Mouse (Mus musculus) retina, postnatal 7 days (tissue): ENCODE results near the gene Omp.
A peak's percentile ranks its signal among the peaks of the same experiment; 100 is the strongest.

ENCODE experiments used
- DNase-seq: peaks from one replicate; pipeline ENCODE4 v3.0.0-alpha.2; 2012; ENCODE audit warnings: low read depth, low spot score

Omp gene

DNA sequence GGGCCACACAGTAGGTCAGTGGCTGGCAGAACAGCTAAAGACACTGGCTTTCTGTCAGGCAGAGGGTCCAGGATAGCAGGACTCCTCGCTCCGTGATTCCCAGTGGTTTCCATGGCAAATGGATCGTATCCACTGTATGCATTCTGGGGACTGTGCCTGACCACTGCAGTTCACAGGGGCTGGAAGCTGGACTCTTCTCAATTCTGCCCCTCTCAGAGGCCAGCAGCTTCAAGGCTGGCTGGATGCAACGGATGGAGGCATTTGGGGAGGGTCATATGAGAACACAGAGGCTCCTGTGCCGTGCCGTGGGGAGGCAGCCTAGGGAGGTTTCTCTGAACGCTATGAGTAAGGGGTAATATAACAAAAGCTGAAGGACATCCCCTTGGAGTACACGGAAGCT, 3.1 kb downstream of the Omp start:
- DNase-seq: no peak

DNA sequence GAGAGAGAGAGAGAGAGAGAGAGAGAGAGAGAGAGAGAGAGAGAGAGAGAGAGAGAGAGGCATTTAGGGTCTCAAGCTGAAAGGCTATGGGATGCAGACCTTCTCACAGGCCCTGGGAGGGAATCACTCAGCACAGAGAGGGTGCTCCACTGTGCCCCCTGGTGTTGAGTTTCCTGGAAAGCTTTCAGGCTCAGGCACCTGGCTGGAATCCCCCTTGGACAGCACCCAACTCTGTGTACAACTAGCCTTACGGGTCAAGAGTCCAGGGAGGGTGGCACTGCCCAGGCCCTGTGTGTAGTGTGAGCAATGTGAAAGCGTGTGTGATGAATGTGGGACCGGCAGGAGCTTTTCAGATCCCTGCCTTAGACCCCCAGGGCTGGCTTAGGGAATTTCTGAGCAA, 4.1 kb downstream of the Omp start:
- DNase-seq: peak; percentile 32

DNA sequence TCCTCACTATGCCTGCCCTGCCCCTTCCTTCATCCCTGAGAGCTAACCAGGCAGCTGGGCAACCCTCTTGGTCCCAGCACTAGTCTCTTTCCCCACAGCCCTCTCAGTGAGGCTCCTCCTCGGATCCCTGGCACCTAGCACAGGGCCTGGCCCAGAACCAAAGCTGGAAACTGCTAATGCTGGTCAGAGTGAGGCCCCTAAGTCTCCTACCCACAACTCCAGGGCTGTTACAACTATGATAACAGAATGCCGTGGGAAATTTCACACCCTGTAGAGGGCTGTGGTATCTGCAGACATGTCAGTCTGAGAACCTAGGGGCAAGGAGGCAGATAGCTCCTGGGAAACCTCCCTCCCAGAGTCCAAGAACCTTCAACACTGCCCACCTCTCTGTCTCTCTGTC, 4.7 kb downstream of the Omp start:
- no peak for DNase-seq

DNA sequence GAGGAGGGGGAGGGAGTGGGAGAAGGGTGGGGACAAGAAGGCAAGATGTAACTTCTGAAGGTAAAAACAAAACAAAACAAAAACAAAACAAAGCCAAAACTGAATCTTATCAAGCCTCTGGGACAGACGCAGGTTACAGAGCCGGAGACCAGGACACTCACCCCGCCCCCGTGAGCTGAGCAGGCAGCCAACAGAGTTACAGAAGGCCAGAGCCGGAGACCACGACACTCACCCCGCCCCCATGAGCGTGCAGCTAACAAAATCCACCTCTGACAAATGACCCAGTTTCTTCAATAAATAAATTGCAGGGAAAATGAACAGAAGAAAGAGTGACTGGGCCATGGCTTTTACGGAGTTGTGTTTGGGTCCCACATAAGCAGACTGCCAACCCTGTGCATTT, 6.1 kb downstream of the Omp start:
- no peak for DNase-seq

DNA sequence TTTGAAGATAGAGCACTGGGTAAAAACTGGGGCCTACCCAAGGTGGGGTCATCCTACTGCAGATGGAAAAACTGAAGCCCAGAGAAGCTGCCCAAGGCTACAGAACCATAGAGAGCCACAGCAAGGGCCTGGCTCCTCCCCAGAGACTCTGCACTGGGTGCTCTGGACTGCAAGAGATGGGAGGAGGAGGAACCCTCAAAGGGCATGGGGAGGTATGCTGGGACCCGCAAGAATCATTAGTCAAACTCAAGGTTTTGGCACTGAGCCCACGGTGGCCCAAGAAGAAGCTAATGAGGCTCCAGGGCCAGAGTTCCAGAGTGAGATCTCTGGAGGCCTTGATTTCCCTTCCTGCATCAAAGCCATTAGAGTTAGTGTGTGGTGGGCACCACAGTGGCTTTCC, 7.3 kb downstream of the Omp start:
- DNase-seq: no peak

DNA sequence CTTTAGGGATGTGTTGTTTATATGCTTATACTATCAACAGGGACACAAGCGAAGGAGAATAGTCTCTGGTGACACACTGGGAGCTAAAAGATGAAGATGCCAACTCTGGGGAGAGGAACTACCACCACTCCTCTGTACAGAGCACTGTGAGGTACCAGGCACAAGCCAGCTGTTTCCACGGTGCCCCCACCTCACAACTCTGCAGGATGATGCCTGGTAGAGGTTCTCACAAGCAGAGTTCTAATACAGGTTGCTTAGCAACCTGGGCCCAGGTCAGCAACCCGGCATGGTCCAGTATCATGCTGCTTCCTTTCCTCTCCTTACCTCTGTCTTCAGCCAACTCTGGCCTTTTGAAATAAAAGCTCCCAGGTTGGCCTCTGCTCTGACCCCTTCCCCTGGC, 7.7 kb downstream of the Omp start:
- DNase-seq: no peak

DNA sequence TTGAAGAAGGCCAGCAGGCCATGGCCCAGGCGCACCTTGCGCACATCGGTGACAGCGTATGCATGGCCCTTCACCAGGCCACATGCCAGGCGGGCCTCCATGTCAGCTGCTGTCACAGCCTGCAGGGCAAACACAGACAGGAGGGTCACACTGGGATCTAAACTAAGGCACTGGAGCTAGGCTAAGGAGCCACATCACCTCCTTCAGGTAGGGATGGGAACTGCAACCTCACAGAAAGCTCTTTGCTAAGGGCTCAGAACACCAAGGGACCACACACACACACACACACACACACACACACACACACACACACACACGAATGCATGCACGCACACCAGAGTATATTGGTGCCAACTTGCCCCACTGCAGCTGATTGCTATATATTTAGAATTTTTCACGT, 13.6 kb downstream of the Omp start:
- no peak for DNase-seq

DNA sequence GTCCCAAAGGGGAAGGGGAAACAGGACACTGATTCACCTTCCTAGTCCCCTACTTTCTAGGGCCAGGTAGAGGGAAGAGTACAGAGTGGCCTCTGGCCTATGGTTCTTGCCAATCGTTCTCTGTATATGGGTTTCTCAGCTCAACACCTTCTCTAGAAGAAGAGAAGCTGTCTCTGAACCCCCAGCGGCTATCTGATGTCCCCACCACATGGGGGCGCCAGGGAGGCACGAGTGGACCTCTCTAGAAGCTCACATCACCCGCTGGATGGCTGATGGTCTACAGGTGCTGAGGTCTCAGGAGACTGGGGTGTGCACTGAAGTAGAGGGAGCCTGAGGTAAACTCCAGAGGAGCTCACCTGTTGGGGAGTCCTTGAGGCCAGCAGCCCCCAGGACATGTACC, 19.8 kb downstream of the Omp start:
- no peak for DNase-seq

DNA sequence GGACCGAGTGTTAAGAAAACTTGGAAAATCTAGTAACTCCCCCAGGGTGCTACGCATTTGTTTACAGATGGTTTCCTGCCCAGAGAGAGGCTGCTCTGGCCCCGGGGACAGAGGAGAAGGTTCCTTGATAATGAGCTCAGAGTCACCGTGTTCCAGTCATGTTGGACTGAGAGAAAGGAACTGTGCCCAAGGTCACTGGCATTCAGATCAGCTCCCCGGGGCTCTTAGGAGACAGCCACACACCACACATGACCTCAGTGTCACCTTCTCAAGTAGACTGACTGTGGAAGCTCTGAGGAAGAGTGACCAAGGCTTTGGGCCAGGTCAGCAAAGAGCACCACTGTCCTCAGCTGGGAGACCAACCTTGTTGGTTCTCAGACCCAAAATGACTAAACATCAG, 20.6 kb downstream of the Omp start:
- no peak for DNase-seq

DNA sequence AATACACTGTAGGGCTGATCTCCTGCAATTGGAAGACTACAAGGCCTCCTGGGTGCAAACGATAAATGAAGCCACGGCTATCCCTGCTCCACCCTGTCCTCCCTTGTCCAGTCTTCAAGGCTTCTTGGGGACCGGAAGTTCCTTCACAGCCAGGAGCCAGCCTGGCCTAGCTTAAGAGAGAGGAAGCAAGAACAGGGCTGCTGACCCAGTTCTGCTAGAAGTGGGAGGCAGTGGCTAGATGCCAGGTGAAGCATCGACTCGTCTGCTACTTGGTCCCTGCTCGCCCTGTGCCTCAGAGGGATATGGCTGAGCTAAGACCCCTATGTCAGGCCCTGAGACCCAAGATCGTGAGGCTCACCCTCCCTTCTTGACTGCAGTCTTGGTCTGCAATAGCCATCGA, 23.6 kb downstream of the Omp start:
- DNase-seq: no peak

DNA sequence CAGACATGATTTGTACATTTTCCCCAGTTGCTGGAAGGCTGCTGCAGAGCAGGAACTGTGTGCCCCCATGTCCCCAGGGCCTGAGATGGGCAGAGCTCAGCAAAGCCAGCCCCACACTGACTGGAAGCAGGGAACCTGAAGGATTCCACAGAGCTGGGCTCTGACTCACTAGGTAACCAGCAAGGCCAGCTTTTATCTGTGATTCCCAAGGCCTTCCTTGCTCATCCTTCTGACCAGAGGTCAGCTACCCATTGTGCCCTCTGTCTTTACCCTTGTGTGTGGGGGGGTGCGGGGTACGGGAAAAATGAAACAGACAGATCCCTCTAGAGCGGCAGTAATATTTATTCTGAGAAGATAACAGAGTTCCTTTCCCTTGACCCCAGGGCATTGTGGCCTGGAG, 24.1 kb downstream of the Omp start:
- no peak for DNase-seq

DNA sequence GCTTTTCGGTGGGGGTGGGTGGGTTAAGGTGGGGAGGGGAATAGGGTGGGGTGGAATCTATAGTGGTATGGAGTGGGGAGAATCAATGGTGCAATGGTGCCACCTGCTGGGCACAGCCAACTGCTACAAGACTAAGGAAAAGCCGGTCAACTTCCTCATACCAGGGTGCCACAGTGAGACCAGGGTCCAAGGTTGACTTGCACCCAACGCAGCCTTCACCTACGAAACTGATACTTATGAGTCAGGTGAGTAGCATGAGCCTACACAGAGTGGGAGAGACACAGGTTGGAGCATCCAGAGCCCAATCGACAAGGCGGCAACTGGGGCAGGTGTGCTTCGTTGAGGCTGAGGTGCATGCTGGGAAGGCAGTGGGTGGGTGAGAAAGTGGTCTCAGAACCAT, 25.0 kb downstream of the Omp start:
- peak; percentile 64 for DNase-seq

DNA sequence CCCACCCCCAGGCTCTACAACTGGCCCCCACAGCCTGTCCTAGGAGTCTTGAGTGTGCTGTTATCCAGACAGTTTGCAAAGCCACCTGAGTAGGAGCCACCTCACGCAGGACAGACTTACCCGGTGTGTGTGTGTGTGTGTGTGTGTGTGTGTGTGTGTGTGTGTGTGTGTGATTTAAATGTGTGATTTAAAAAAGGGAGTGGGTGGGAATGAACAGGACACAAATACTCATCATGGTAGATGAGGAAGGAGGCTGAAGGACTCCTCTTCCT, 25.4 kb downstream of the Omp start:
- no peak for DNase-seq

DNA sequence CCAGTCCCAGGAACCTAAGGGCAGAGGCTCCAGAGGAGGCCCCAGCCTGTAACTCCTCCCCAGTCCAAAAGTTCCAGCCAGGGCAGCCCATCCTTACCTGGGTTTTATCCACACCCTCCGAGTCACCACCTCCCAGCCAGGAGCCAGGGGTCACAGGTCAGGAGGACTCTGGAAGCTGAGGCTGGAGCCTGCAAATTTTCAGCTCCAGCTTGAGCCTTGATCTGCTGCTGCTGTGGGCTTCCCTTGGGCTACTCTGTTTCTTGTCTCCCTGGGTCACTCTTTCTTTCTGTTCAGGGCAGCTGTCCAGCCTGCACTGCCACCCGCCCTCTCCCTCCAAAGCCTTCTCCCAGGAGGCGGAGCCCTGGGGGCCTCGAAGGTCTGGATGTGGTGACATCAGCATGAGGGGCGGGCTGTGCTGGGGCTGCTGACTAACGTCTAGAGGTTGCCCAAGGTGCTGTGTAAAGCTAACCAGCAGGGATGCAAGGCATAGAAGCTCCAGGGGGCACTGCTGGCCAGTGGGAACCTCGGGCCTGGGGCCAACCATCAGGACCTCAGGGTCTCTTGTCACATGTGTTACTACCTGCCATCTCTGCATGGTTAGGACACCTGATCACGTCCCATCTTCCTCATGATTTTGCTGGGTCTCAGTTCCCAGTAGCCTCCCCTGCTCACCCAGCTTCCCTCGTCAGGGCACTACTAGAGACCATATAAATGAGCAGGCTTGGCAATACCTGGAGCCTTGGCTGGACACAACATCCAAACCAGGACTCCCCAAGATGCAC, 25.9 kb downstream of the Omp start, which contains the start of gene Myo7a:
Gene Myo7a, minus strand, starts transcription at position 346 of the 782 bp plus-strand sequence.
- peak; percentile 29 for DNase-seq

DNA sequence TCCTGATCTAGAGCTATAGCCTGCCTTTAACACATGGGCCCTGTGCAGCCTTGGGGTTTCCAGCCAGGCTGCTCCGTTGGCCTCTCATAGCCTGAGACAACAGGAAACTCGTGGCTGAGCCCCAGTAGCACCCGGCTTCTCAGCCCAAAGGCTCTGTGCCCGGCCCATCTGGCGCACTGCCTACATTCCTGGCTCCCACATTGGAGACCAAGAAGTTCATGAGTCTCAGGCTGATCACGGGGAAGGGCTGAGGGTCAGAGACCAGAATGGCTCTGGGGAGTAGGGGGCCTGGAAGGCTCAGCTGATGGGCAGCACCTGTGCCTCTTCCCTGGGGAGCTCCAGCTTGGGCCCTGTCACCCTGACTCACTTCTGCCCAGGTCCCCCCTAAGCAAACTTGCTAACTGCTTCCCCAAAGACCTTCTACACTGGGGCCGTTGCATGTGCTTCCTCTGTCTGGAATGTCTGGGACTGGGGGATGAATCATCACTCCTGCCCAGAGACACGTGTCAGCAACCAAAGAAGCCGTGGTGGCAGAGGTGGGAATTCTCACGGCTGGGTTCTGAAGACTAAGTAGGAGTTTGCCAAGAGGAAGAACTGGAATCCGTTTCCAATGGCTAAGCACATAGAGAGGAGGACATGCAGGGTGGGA, 28.2 kb downstream of the Omp start:
- no peak for DNase-seq

DNA sequence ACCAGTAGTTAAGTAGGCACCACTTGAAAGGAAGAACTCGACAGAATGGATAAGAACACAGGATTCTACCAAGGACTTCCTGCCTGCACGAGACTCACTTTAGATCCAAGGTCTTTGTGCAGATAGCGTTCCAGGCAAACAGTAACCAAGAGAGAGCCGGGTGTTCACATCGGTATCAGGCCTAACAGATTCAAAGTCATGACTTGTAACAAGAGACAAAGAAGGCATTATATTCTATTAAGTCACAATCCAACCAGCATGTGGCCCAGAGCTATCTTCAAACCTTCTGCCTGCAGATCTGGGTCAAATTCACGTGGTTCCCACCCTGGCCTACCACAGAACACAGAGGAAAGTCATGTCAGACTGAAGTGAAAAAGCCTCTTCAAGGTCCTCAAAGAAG, 30.6 kb downstream of the Omp start:
- DNase-seq: no peak

DNA sequence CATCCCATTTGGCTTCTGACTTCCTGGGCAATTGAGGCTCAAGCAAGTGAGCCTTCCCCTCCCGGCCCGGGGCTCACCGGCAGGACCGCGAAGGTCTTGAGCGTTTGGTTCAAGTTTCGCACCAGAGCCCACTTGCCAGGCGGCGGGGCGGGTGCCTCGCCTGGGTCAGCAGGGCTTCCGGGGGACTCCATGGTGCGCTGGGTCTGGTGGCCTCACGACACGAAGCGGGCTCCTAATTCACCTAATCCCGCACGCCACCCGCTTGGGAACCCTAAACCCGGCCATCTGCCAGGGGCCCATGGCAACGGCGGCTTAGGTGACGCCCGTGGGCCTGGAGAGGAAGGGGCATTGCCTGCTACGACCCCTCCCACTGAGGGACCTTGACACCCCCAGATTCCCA, 34.1 kb downstream of the Omp start:
- peak; percentile 32 for DNase-seq

DNA sequence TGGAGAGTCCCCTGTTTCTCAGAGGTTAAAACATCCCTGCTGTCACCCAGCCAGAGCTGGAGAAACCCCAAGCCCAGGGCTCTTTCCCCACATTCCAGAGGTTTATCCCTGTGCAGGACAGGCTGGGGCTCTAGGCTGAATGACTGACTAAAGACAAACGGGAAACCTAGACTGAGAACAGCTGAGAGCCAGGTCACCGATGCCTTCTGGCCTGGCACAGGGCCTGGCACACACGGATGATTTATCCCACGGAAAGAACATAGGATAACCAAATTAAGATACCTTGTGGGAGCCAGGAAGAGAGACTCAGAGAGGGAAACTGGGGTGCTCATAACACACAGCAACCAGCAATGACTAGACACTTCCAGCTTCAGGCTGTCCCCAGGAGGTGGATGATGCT, 35.5 kb downstream of the Omp start:
- no peak for DNase-seq

DNA sequence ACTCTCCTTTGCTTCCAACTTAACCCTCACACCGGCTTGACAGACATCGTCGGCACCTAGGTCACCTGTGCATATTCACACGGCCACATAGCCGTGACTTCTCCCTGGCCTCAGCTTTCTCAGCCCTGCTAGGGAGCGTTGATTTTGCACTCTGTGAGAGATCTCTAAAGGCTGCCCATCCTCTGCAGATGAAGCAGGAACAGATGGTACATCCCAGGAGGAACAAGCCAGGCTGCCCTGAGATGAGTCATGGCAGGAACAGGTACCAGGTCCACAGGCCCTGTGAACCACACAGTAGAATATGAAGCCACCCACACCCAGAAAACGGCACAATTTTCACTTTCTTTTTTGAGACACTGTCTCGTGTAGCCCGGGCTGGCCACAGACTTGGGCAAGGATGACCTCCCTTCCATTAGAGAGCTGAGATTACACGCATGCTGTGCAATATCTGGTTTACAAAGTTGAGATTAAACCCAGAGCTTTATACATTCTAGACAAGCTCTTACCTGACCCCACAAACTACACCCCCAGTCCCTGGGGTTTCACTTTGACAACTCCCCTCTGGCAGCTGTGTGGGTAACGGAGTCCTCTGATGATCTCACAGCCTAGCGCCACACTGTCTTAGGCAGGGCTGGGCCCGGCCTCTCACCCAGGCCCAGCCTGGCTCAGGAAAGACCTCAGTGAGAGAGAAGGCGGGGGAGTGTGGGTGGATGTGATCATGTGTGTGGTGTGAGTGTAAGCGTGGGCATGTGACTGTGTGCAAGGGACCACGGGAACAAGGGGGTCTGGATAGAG, 36.5 kb downstream of the Omp start:
- no peak for DNase-seq

DNA sequence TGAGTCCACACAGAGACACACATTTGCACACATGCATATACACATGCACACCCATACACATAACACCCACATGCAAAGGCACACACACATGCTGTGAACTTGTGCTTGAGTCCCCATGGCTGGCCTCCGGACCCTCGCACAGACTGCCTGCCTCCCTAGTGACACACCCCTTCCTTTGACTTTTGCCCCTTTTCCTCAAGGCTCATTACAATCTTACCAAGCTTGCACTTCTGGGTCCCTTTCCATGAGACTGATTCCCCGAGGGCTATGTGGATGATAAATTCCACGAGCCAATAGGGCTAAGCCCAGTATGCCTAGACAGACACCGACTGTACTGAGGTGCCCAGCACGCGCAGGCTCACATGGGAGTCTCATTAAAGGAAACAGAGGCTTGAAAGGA, 39.0 kb downstream of the Omp start:
- no peak for DNase-seq

DNA sequence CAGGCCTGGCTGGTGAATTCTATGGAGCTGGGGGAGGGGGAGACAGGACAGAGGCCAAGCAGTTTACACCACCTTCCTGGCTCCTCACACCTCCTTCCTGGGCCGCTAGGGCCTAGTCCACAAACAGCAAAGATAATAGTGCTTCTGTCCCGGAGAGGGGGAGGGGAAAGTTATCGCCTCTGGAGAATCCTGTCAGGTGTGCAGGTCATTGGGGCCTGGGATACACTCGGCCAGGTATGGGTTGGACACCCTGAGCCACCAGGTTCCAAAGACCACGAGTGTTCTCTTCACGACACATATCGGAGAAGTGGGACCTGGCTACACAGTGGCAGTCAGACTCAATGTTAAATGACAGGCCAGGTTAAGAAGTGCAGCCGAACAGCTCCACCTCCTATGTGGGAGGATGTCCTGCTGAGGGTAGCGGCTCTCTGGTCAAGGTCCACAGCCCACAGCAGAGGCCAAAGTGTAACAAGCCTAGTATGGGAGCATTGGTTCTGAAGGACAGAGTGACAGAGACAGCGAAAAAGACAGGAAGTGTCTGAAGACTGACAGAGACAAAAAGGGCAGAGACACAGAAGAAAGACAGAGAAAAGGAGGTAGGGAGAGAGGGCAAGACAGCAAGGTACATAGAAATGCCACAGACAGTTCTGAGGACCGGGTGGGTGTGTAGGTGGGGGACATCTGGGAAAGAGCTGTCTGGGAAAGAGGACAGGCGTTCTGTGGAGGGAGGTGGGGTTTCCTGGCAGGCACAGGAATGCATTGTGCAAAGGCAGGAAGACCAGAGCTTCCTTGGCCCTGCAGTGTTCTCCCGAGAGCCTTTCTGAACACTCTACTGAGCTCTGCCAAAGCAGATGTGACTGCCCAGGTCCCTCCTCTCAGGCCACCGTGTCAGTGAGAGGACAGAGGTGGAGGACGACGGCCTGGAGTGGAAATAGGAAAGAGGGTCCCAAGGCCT, 40.5 kb downstream of the Omp start:
- DNase-seq: no peak

DNA sequence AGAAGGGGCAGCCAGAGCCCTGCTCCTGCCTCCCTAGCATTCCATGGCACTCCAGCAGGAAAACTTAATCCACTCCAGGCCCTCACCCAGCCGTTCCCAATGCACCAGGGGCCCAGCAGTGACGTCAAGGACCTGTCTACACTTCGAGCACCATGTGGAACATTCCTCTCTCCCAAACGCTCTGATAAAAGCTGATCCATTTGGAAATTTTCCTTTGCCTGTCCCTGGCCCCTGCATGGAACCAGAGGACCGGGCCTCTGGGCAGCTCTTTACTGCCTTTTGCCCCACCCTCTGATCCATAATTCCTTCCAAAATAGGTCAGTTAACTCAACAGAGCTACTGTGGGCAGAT, 41.4 kb downstream of the Omp start:
- no peak for DNase-seq
